Mouse (Mus musculus): ENCODE measurements around the gene Mief2. TPM values are rescaled to one million over a fixed set of nuclear protein-coding genes. Genes with fewer than 3 reads are reported as not detected.

The Mief2 gene
- polyA plus RNA-seq, 1 experiment from 2014 or later, result 16.7 TPM

- Histone ChIP-seq H3K27ac (ENCODE audit: low read depth, low read length) (no peak overlapping the region), H3K27me3 (ENCODE audit: control insufficient read depth, insufficient read depth, low read length) (no peaks in the 10 kb centered on the region), H3K4me2 (ENCODE audit: low read depth) (no peak overlapping the region), H3K36me3 (ENCODE audit: control insufficient read depth, insufficient read depth, low read length) (peaks cover 2% of the 10 kb centered on the region; the same call in 1 of the 2 replicates), H3K4me3 (ENCODE audit: low read depth, low read length) (no peak overlapping the region), H3K9ac (ENCODE audit: low read length) (no peak overlapping the region), H3K4me1 (ENCODE audit: control insufficient read depth, insufficient read depth, low read length) (peaks cover 4% of the 10 kb centered on the region; the same call in 1 of the 2 replicates), H3K9me3 (ENCODE audit: control insufficient read depth, low read length) (no peaks in the 10 kb centered on the region)
- ATAC-seq (ENCODE audit: insufficient read depth, low FRiP score, low TSS enrichment), result no peak
- no peak for DNase-seq (ENCODE audit: low spot score)
- 88% methylated on average over 14 of the region's 14 CpGs for WGBS
Measured at GRCm38 (mm10) chr11:60731251-60731650, 3.1 kb downstream of the Mief2 start.

DNA sequence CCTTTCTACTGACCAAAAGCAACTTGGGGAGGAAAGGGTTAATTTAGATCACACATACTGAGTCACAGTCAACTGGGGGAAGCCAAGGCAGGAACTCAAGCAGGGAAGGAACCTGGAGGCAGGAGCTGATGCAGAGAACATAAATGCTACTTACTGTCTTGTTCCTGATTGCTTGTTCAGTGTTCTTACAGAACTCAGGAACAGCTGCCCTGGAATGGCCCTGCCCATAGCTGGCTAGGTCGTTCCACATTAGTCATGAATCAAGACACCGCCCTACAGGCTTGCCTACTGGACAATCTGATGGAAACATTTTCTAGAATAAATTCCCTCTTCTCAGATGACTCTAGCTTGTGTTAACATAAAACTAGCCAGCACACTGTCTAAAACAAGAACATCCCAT, 6.0 kb downstream of the Mief2 start:
- no peak for DNase-seq (ENCODE audit: low spot score)
- peaks cover 2% of the 10 kb centered on the region; the same call in 1 of the 2 replicates for H3K36me3 ChIP-seq (ENCODE audit: control insufficient read depth, insufficient read depth, low read length)
- H3K27ac ChIP-seq (ENCODE audit: low read depth, low read length), result no peak overlapping the region
- no peak overlapping the region for H3K9ac ChIP-seq (ENCODE audit: low read length)
- no peak overlapping the region for H3K4me3 ChIP-seq (ENCODE audit: low read depth, low read length)
- 81% methylated on average over 2 of the region's 2 CpGs for WGBS
- no peaks in the 10 kb centered on the region for H3K9me3 ChIP-seq (ENCODE audit: control insufficient read depth, low read length)
- no peak overlapping the region for H3K4me2 ChIP-seq (ENCODE audit: low read depth)
- H3K27me3 ChIP-seq (ENCODE audit: control insufficient read depth, insufficient read depth, low read length), result no peaks in the 10 kb centered on the region
- no peaks in the 10 kb centered on the region for H3K4me1 ChIP-seq (ENCODE audit: control insufficient read depth, insufficient read depth, low read length)
- ATAC-seq (ENCODE audit: insufficient read depth, low FRiP score, low TSS enrichment), result no peak

DNA sequence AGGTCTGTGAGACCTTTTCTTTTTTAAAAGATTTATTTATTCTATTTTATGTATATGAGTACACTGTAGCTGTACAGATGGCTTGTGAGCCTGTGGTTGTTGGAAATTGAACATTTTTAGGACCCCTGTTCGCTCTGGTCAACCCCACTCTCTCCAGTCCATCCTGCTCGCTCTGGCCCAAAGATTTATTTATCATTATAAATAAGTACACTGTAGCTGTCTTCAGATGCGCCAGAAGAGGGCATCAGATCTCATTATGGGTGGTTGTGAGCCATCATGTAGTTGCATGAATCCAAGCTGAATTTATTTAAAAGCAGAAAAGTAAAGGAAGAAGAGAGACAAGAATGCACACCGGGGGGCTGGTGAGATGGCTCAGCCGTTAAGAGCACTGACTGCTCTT, 7.0 kb downstream of the Mief2 start:
- no peak for DNase-seq (ENCODE audit: low spot score)
- Histone ChIP-seq H3K4me1 (ENCODE audit: control insufficient read depth, insufficient read depth, low read length) (no peaks in the 10 kb centered on the region), H3K27ac (ENCODE audit: low read depth, low read length) (no peak overlapping the region), H3K9me3 (ENCODE audit: control insufficient read depth, low read length) (no peaks in the 10 kb centered on the region), H3K36me3 (ENCODE audit: control insufficient read depth, insufficient read depth, low read length) (peaks cover 5% of the 10 kb centered on the region; the same call in 1 of the 2 replicates), H3K27me3 (ENCODE audit: control insufficient read depth, insufficient read depth, low read length) (no peaks in the 10 kb centered on the region), H3K4me2 (ENCODE audit: low read depth) (no peak overlapping the region), H3K4me3 (ENCODE audit: low read depth, low read length) (no peak overlapping the region), H3K9ac (ENCODE audit: low read length) (no peak overlapping the region)
- WGBS, result 84% methylated on average over 5 of the region's 5 CpGs
- no peak for ATAC-seq (ENCODE audit: insufficient read depth, low FRiP score, low TSS enrichment)

DNA sequence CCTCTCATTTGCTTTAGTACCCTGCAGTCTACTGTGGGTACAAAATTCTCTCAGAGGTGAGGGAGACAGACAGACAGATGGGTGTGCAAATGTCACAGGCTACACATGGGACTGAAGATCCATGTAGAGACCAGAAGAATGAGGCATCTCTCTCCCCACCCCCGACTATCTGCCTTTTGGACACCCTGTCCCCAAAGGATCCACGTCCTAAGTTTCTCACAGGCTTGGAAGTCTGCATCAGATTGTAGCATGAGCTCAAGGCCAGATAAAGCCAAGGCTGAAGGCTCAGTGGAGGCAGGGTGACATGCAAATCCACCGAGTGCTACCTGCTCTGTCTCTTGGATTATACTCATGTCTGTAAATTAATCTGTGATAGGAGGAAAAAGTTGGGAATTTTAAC, 8.3 kb downstream of the Mief2 start:
- no peak overlapping the region for H3K4me3 ChIP-seq (ENCODE audit: low read depth, low read length)
- WGBS, result 87% methylated on average over 3 of the region's 3 CpGs
- ATAC-seq (ENCODE audit: insufficient read depth, low FRiP score, low TSS enrichment) (no peak), DNase-seq (ENCODE audit: low spot score) (no peak)
- no peak overlapping the region for H3K9ac ChIP-seq (ENCODE audit: low read length)
- no peaks in the 10 kb centered on the region for H3K4me1 ChIP-seq (ENCODE audit: control insufficient read depth, insufficient read depth, low read length)
- no peaks in the 10 kb centered on the region for H3K27me3 ChIP-seq (ENCODE audit: control insufficient read depth, insufficient read depth, low read length)
- peaks cover 8% of the 10 kb centered on the region for H3K36me3 ChIP-seq (ENCODE audit: control insufficient read depth, insufficient read depth, low read length)
- H3K27ac ChIP-seq (ENCODE audit: low read depth, low read length), result no peak overlapping the region
- no peak overlapping the region for H3K4me2 ChIP-seq (ENCODE audit: low read depth)
- no peaks in the 10 kb centered on the region for H3K9me3 ChIP-seq (ENCODE audit: control insufficient read depth, low read length)

GRCm38 (mm10) chr11:60737450-60737849, 9.3 kb downstream of the Mief2 start:
- no peak overlapping the region for H3K9ac ChIP-seq (ENCODE audit: low read length)
- no peak overlapping the region for H3K4me3 ChIP-seq (ENCODE audit: low read depth, low read length)
- no peak overlapping the region for H3K4me2 ChIP-seq (ENCODE audit: low read depth)
- H3K27me3 ChIP-seq (ENCODE audit: control insufficient read depth, insufficient read depth, low read length), result no peaks in the 10 kb centered on the region
- H3K9me3 ChIP-seq (ENCODE audit: control insufficient read depth, low read length), result no peaks in the 10 kb centered on the region
- no peaks in the 10 kb centered on the region for H3K4me1 ChIP-seq (ENCODE audit: control insufficient read depth, insufficient read depth, low read length)
- H3K27ac ChIP-seq (ENCODE audit: low read depth, low read length), result no peak overlapping the region
- peaks cover 11% of the 10 kb centered on the region for H3K36me3 ChIP-seq (ENCODE audit: control insufficient read depth, insufficient read depth, low read length)
- no peak for DNase-seq (ENCODE audit: low spot score)
- no peak for ATAC-seq (ENCODE audit: insufficient read depth, low FRiP score, low TSS enrichment)

DNA sequence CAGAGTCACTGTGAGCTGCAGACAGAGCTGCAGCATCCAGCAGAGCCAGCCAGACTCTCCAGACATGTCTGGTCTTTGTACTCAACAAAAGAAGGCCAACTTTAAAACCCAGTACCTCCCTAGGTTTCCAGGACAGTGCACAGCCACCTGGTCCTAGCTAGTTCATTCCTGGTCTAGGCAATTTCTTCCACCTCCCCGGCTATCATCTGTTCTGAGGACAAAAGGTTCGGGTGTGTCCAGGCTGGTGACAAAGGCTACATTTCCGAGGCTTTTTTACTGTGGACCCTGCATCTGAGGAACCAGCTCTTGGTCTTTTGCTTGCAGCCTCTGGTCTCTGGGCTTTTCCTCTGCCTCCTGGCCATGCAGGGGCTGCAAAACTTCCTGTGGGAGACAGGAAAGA, 12.1 kb downstream of the Mief2 start:
- Histone ChIP-seq H3K9ac (ENCODE audit: low read length) (no peak overlapping the region), H3K9me3 (ENCODE audit: control insufficient read depth, low read length) (no peaks in the 10 kb centered on the region), H3K4me1 (ENCODE audit: control insufficient read depth, insufficient read depth, low read length) (no peaks in the 10 kb centered on the region), H3K27me3 (ENCODE audit: control insufficient read depth, insufficient read depth, low read length) (no peaks in the 10 kb centered on the region), H3K27ac (ENCODE audit: low read depth, low read length) (no peak overlapping the region), H3K36me3 (ENCODE audit: control insufficient read depth, insufficient read depth, low read length) (peaks cover 17% of the 10 kb centered on the region), H3K4me3 (ENCODE audit: low read depth, low read length) (no peak overlapping the region), H3K4me2 (ENCODE audit: low read depth) (no peak overlapping the region)
- 82% methylated on average over 3 of the region's 3 CpGs for WGBS
- DNase-seq (ENCODE audit: low spot score) (no peak), ATAC-seq (ENCODE audit: insufficient read depth, low FRiP score, low TSS enrichment) (no peak)

DNA sequence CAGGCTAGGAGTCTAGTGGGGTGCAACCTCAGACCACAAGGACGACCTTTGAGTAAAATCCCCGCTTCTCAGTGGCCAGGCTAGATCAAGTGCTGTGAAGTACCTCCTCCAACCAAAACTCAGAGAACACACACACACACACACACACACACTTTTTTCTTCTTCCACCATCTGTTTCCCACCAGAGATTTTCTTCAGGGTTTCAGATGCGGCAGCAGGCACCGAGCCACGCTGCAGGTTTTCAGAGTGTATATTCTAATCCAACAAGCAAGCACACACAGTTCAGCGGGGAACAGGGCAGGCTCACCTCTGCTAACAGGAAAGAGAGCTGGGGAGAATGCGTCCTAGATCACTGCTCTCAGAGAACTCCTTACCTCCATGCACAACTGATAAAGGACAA, 27.4 kb downstream of the Mief2 start:
- ATAC-seq (ENCODE audit: insufficient read depth, low FRiP score, low TSS enrichment) (no peak), DNase-seq (ENCODE audit: low spot score) (no peak)
- H3K27ac ChIP-seq (ENCODE audit: low read depth, low read length), result no peak overlapping the region
- H3K4me1 ChIP-seq (ENCODE audit: control insufficient read depth, insufficient read depth, low read length), result no peaks in the 10 kb centered on the region
- no peaks in the 10 kb centered on the region for H3K27me3 ChIP-seq (ENCODE audit: control insufficient read depth, insufficient read depth, low read length)
- H3K4me2 ChIP-seq (ENCODE audit: low read depth), result no peak overlapping the region
- WGBS, result 97% methylated on average over 7 of the region's 7 CpGs
- H3K9me3 ChIP-seq (ENCODE audit: control insufficient read depth, low read length), result no peaks in the 10 kb centered on the region
- peaks cover 17% of the 10 kb centered on the region for H3K36me3 ChIP-seq (ENCODE audit: control insufficient read depth, insufficient read depth, low read length)
- no peak overlapping the region for H3K4me3 ChIP-seq (ENCODE audit: low read depth, low read length)
- no peak overlapping the region for H3K9ac ChIP-seq (ENCODE audit: low read length)

GRCm38 (mm10) chr11:60761681-60762080, 33.5 kb downstream of the Mief2 start:
- Histone ChIP-seq H3K27me3 (ENCODE audit: control insufficient read depth, insufficient read depth, low read length) (no peaks in the 10 kb centered on the region), H3K9ac (ENCODE audit: low read length) (no peak overlapping the region), H3K9me3 (ENCODE audit: control insufficient read depth, low read length) (no peaks in the 10 kb centered on the region), H3K4me2 (ENCODE audit: low read depth) (no peak overlapping the region), H3K36me3 (ENCODE audit: control insufficient read depth, insufficient read depth, low read length) (peaks cover 2% of the 10 kb centered on the region; the same call in 1 of the 2 replicates), H3K4me3 (ENCODE audit: low read depth, low read length) (no peak overlapping the region), H3K4me1 (ENCODE audit: control insufficient read depth, insufficient read depth, low read length) (no peaks in the 10 kb centered on the region), H3K27ac (ENCODE audit: low read depth, low read length) (no peak overlapping the region)
- DNase-seq (ENCODE audit: low spot score) (no peak), ATAC-seq (ENCODE audit: insufficient read depth, low FRiP score, low TSS enrichment) (no peak)
- WGBS, result 91% methylated on average over 3 of the region's 3 CpGs

GRCm38 (mm10) chr11:60766969-60767368, 38.8 kb downstream of the Mief2 start:
- no peaks in the 10 kb centered on the region for H3K27me3 ChIP-seq (ENCODE audit: control insufficient read depth, insufficient read depth, low read length)
- H3K9ac ChIP-seq (ENCODE audit: low read length), result no peak overlapping the region
- H3K36me3 ChIP-seq (ENCODE audit: control insufficient read depth, insufficient read depth, low read length), result no peaks in the 10 kb centered on the region; the same call in 1 of the 2 replicates
- no peaks in the 10 kb centered on the region for H3K9me3 ChIP-seq (ENCODE audit: control insufficient read depth, low read length)
- no peak overlapping the region for H3K27ac ChIP-seq (ENCODE audit: low read depth, low read length)
- 82% methylated on average over 4 of the region's 4 CpGs for WGBS
- H3K4me2 ChIP-seq (ENCODE audit: low read depth), result no peak overlapping the region
- DNase-seq (ENCODE audit: low spot score) (no peak), ATAC-seq (ENCODE audit: insufficient read depth, low FRiP score, low TSS enrichment) (no peak)
- H3K4me1 ChIP-seq (ENCODE audit: control insufficient read depth, insufficient read depth, low read length), result no peaks in the 10 kb centered on the region
- no peak overlapping the region for H3K4me3 ChIP-seq (ENCODE audit: low read depth, low read length)

All from neural tube, embryonic 11.5 days (tissue).